Mouse (Mus musculus) bone marrow macrophage, adult 2 months (primary cell): ENCODE data around the gene Wdr1.

Source experiments
- CTCF ChIP-seq: IDR thresholded peaks from 2 replicates; pipeline ENCODE4 v1.5.1; 2012; ENCODE audit warnings: low read depth, mild to moderate bottlenecking, low read length, moderate library complexity
- POLR2A ChIP-seq: IDR thresholded peaks from 2 replicates; pipeline ENCODE4 v1.6.1; 2012; ENCODE audit warnings: mild to moderate bottlenecking, low read depth, low read length, borderline replicate concordance

DNA sequence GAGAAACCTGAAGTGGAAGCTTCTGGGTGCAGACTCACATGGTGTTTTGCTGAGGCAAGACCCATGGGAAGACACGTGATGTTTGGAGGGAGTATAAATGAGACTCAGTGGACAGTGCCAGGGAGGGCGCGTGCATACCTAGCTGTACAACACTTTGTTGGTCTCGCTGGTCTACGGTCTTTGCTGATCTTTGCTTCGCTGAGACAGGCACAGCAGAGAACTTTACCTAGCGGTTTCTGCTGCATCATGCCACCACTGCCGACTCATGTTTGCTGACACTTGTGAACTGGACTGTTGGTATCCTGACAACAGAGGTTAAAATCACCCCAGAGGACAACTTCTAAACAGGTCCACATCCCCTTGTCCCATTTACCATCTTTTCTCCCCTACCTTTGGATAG lies 63.0 kb downstream of the Wdr1 start:
- TF ChIP-seq CTCF (no peak), POLR2A (no peak)
